Mouse (Mus musculus): Measurements from ENCODE around the gene Gm39653. TPM values are rescaled to one million over a fixed set of nuclear protein-coding genes. Genes with fewer than 3 reads are reported as not detected.
A peak's percentile ranks its signal among the peaks of the same experiment; 100 is the strongest.

Gene Gm39653
- polyA plus RNA-seq (2014; fragmentation: Nextera tagmentation; extraction: Ambion mirVana) = not detected in 2 replicates

DNA sequence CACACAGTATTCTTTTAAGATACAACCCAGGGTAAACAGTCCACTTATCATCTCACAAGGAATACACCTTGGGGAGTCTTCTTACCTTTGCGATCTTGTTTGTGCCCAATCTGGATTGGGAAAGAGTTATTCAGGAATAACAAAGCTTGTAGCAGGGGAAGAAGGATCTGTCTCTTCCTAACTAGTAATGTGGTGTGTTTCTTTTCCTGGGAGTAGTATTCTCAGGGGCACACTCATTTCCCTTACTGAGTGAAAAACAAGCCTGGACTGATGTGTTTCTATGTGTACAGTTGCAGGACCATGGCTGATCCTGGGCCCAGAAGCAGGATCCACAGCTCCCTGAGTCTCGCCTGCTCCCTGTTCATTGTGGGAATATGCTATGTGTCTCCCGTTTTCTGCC lies at the start of gene Gm39653:
Gene Gm39653, plus strand, starts transcription at position 301 of the 400 bp plus-strand sequence.
- Histone ChIP-seq H3K27ac (ENCODE audit: low read depth, low read length) (no peak within 1 kb of the TSS), H3K9me3 (ENCODE audit: control insufficient read depth, low read length) (no peaks in the 10 kb centered on the region), H3K9ac (ENCODE audit: low read length) (no peak within 1 kb of the TSS), H3K27me3 (ENCODE audit: control insufficient read depth, insufficient read depth, low read length) (no peaks in the 10 kb centered on the region; the same call in 1 of the 2 replicates), H3K4me2 (ENCODE audit: low read depth, low read length, severe bottlenecking) (no peak within 1 kb of the TSS), H3K36me3 (ENCODE audit: control insufficient read depth, insufficient read depth, low read length) (no peaks in the 10 kb centered on the region), H3K4me1 (replicated peaks; ENCODE audit: control insufficient read depth, insufficient read depth, low read length) (no peaks in the 10 kb centered on the region), H3K4me3 (ENCODE audit: low read depth, low read length) (no peak within 1 kb of the TSS)
- no peak for DNase-seq (ENCODE audit: low spot score)
- no peak for ATAC-seq (replicated peaks; ENCODE audit: low FRiP score)
- WGBS = 81% methylated on average over 3 of the region's 3 CpGs

DNA sequence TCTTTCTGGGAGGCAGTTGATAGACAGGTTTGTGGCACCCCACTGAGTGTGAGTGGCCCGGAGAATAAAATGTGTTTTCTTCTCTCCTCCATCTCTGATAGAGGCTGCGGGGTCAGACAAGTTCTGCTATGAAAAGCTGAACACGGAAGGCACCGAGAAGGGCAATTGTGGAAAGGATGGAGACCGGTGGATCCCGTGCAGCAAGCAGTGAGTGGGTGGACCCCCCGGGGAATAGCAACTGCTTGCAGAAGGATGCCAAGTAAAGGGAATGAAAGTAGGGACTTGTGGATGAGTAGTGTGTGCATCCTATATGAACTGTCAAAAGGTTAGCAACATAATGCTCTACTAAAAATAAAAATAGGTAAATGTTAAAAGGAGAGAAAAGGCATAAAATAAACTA lies 49.3 kb upstream of the Gm39653 start:
- no peaks in the 10 kb centered on the region for H3K36me3 ChIP-seq (ENCODE audit: control insufficient read depth, insufficient read depth, low read length)
- no peak overlapping the region for H3K9ac ChIP-seq (ENCODE audit: low read length)
- DNase-seq (ENCODE audit: low spot score) (no peak), ATAC-seq (replicated peaks; ENCODE audit: low FRiP score) (no peak)
- WGBS = 24% methylated on average over 7 of the region's 7 CpGs
- H3K27me3 ChIP-seq (ENCODE audit: control insufficient read depth, insufficient read depth, low read length) = no peaks in the 10 kb centered on the region
- H3K27ac ChIP-seq (ENCODE audit: low read depth, low read length) = no peak overlapping the region
- H3K4me2 ChIP-seq (ENCODE audit: low read depth, low read length, severe bottlenecking) = no peak overlapping the region
- H3K4me3 ChIP-seq (ENCODE audit: low read depth, low read length) = no peak overlapping the region
- no peaks in the 10 kb centered on the region for H3K4me1 ChIP-seq (replicated peaks; ENCODE audit: control insufficient read depth, insufficient read depth, low read length)
- H3K9me3 ChIP-seq (ENCODE audit: control insufficient read depth, low read length) = no peaks in the 10 kb centered on the region

DNA sequence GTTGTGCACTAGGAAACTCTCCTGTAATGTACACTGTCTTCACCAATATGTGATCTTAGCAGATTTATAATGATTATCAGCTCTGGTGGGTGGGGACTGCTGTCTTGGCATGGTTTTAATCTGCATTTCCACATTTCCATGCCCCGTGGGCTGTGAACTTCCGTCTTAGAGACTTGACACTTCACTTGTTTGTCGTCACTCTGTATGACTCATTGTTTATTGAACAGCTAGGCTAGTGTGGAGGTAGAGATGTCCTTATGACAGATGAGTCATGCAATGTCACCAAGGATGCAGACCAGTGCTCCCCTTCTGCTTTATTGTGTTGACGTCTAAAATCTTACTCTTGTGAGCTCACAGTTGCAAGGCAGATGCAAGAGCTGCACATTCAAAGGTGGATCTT lies 48.7 kb upstream of the Gm39653 start:
- 75% methylated on average over 4 of the region's 4 CpGs for WGBS

DNA sequence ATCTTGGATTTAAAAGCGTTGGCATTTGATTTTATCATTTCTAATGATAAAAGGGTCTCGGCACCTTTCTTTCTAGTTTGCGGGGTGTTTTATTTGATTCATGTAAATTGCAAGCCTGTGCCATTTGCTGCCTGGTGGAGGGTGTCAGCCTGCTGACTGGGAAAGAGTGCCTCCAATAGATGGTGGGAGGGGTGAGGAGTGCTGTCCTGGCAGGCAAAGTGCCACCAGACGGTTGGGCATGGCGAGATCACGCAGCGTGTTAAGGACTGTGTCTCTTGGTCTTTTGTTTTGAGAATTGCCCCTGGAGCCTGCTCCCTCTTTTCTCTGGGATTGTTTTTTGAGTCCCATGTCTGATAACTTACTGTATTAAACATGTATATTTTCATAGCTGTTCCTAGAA lies 43.5 kb upstream of the Gm39653 start:
- Histone ChIP-seq H3K4me3 (ENCODE audit: low read depth, low read length) (no peak overlapping the region), H3K36me3 (ENCODE audit: control insufficient read depth, insufficient read depth, low read length) (no peaks in the 10 kb centered on the region), H3K4me2 (ENCODE audit: low read depth, low read length, severe bottlenecking) (no peak overlapping the region), H3K27ac (ENCODE audit: low read depth, low read length) (no peak overlapping the region), H3K27me3 (ENCODE audit: control insufficient read depth, insufficient read depth, low read length) (no peaks in the 10 kb centered on the region), H3K9me3 (ENCODE audit: control insufficient read depth, low read length) (no peaks in the 10 kb centered on the region), H3K9ac (ENCODE audit: low read length) (no peak overlapping the region), H3K4me1 (replicated peaks; ENCODE audit: control insufficient read depth, insufficient read depth, low read length) (peaks cover 13% of the 10 kb centered on the region)
- ATAC-seq (replicated peaks; ENCODE audit: low FRiP score) (no peak), DNase-seq (ENCODE audit: low spot score) (no peak)
- 78% methylated on average over 7 of the region's 7 CpGs for WGBS

More for the DNA sequence above, 48.7 kb upstream of the Gm39653 start:
- no peak overlapping the region for H3K27ac ChIP-seq (ENCODE audit: low read depth, low read length)
- ATAC-seq (replicated peaks; ENCODE audit: low FRiP score) = no peak
- no peak overlapping the region for H3K4me3 ChIP-seq (ENCODE audit: low read depth, low read length)
- no peaks in the 10 kb centered on the region for H3K27me3 ChIP-seq (ENCODE audit: control insufficient read depth, insufficient read depth, low read length)
- H3K9ac ChIP-seq (ENCODE audit: low read length) = no peak overlapping the region
- no peak for DNase-seq (ENCODE audit: low spot score)
- no peaks in the 10 kb centered on the region for H3K9me3 ChIP-seq (ENCODE audit: control insufficient read depth, low read length)
- no peaks in the 10 kb centered on the region for H3K4me1 ChIP-seq (replicated peaks; ENCODE audit: control insufficient read depth, insufficient read depth, low read length)
- no peaks in the 10 kb centered on the region for H3K36me3 ChIP-seq (ENCODE audit: control insufficient read depth, insufficient read depth, low read length)
- no peak overlapping the region for H3K4me2 ChIP-seq (ENCODE audit: low read depth, low read length, severe bottlenecking)

DNA sequence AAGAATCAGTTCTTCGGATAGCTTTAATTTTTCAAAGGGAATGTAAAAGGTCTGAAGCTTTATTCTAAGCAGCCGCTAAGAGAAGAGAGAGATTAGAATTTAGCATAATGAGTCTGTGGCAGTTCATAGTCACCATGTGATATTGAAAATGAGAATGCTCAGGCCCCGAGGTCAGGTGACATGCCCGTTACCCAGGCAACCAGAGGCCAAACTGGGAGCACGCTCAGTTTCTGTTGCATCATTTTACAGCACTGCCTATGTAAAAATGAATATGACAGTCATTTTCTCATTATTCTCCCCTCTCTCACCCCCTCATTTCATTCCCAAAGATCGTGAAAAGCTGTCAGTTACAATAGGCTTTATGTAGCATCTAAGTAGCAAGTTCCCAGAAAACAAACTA lies 42.3 kb upstream of the Gm39653 start:
- DNase-seq (ENCODE audit: low spot score) = peak; percentile 75
- WGBS = 23% methylated on average over 6 of the region's 6 CpGs
- Histone ChIP-seq H3K4me2 (ENCODE audit: low read depth, low read length, severe bottlenecking) (no peak overlapping the region), H3K27me3 (ENCODE audit: control insufficient read depth, insufficient read depth, low read length) (no peaks in the 10 kb centered on the region), H3K4me3 (ENCODE audit: low read depth, low read length) (no peak overlapping the region), H3K9ac (ENCODE audit: low read length) (no peak overlapping the region), H3K36me3 (ENCODE audit: control insufficient read depth, insufficient read depth, low read length) (no peaks in the 10 kb centered on the region), H3K27ac (ENCODE audit: low read depth, low read length) (peak overlapping the region; percentile 19; the same call in 1 of the 2 replicates), H3K4me1 (replicated peaks; ENCODE audit: control insufficient read depth, insufficient read depth, low read length) (peaks cover 14% of the 10 kb centered on the region), H3K9me3 (ENCODE audit: control insufficient read depth, low read length) (no peaks in the 10 kb centered on the region)
- peak; percentile 75 for ATAC-seq (replicated peaks; ENCODE audit: low FRiP score)

DNA sequence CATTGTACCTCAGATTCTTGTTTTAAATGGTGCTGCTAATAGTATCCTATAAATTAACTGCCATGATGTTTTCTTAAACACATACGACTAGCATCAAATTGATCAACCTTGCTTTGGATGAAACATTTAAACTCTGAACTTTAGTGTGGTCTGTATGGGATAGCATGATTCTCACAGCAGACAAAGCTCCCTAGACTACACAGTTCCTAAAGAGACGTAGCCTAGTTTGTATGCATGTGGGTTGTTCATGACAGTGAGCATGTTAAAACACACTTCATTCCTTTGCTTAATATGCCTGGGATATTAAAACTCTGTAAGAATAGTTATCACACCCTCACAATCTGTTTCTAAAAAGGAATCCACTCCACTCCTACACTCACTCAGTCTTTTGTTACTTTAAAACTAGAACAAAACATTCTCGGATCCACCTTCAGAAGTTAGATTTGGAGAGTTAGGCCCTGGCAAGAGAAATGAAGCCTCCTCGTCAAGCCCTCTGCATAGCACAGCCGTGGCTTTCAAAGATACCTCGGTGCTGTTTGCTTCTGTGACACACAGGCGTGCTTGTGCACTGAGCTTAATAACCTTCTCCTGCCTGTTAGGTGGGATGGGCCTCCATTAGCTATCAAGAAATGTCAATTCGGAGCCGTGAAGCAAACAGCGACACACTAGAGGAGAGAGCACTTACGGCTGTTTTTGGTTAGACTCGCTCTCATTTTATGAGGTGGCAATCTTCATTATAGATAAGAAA lies 41.7 kb upstream of the Gm39653 start:
- Histone ChIP-seq H3K9ac (ENCODE audit: low read length) (no peak overlapping the region), H3K27ac (ENCODE audit: low read depth, low read length) (peak overlapping the region; percentile 19; the same call in 1 of the 2 replicates), H3K4me1 (replicated peaks; ENCODE audit: control insufficient read depth, insufficient read depth, low read length) (peaks cover 14% of the 10 kb centered on the region), H3K27me3 (ENCODE audit: control insufficient read depth, insufficient read depth, low read length) (no peaks in the 10 kb centered on the region), H3K4me3 (ENCODE audit: low read depth, low read length) (no peak overlapping the region), H3K4me2 (ENCODE audit: low read depth, low read length, severe bottlenecking) (no peak overlapping the region), H3K36me3 (ENCODE audit: control insufficient read depth, insufficient read depth, low read length) (no peaks in the 10 kb centered on the region), H3K9me3 (ENCODE audit: control insufficient read depth, low read length) (no peaks in the 10 kb centered on the region)
- 57% methylated on average over 12 of the region's 12 CpGs for WGBS
- DNase-seq (ENCODE audit: low spot score) (no peak), ATAC-seq (replicated peaks; ENCODE audit: low FRiP score) (no peak)

DNA sequence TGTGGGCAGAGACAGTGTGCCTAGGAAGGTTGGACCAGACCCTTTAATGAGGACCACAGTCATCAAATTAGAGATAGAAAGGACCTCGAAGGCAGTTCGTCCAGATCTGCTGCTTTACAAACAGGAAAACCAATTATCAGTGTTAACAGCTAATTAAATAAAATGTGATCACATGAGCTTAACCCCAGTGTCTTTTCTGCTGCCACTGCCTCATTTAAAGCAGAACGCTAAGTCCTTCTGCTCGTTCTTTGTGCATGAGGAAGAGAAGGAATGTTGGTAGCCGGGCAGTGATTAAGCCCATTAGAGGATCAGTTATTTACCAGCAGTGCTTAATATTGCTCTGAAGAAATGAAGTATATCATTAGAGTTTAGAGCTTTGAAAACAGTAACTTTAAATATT lies 39.0 kb upstream of the Gm39653 start:
- DNase-seq (ENCODE audit: low spot score) = no peak
- H3K27me3 ChIP-seq (ENCODE audit: control insufficient read depth, insufficient read depth, low read length) = no peaks in the 10 kb centered on the region
- H3K4me3 ChIP-seq (ENCODE audit: low read depth, low read length) = no peak overlapping the region
- H3K27ac ChIP-seq (ENCODE audit: low read depth, low read length) = no peak overlapping the region
- 10% methylated on average over 5 of the region's 5 CpGs for WGBS
- no peaks in the 10 kb centered on the region for H3K9me3 ChIP-seq (ENCODE audit: control insufficient read depth, low read length)
- H3K4me1 ChIP-seq (replicated peaks; ENCODE audit: control insufficient read depth, insufficient read depth, low read length) = peaks cover 14% of the 10 kb centered on the region
- H3K4me2 ChIP-seq (ENCODE audit: low read depth, low read length, severe bottlenecking) = no peak overlapping the region
- ATAC-seq (replicated peaks; ENCODE audit: low FRiP score) = peak; percentile 66
- H3K36me3 ChIP-seq (ENCODE audit: control insufficient read depth, insufficient read depth, low read length) = no peaks in the 10 kb centered on the region
- H3K9ac ChIP-seq (ENCODE audit: low read length) = no peak overlapping the region

DNA sequence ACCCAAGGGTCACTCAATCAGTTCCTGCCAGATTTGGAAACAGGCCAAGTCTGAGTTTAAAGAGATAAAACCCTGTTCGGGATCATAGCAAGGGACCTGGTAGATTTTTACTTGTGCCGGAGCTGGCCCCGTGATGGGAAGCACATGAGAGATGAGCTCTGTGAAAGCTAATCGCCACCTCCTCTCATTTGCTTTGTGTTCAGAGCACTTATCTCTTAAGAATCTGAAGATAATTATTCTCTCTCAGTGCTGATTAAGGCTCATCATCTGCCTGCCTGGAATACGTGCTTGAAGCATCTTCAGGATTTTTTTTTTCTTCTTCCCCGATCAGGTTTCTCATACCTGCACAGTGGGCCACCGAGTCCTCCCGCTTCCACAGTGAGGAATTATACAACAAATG lies 36.6 kb upstream of the Gm39653 start:
- Histone ChIP-seq H3K4me1 (replicated peaks; ENCODE audit: control insufficient read depth, insufficient read depth, low read length) (peaks cover 3% of the 10 kb centered on the region), H3K4me3 (ENCODE audit: low read depth, low read length) (no peak overlapping the region), H3K27ac (ENCODE audit: low read depth, low read length) (no peak overlapping the region), H3K27me3 (ENCODE audit: control insufficient read depth, insufficient read depth, low read length) (no peaks in the 10 kb centered on the region), H3K9ac (ENCODE audit: low read length) (no peak overlapping the region), H3K36me3 (ENCODE audit: control insufficient read depth, insufficient read depth, low read length) (no peaks in the 10 kb centered on the region), H3K9me3 (ENCODE audit: control insufficient read depth, low read length) (no peaks in the 10 kb centered on the region), H3K4me2 (ENCODE audit: low read depth, low read length, severe bottlenecking) (no peak overlapping the region)
- no peak for DNase-seq (ENCODE audit: low spot score)
- WGBS = 83% methylated on average over 8 of the region's 8 CpGs
- ATAC-seq (replicated peaks; ENCODE audit: low FRiP score) = no peak

DNA sequence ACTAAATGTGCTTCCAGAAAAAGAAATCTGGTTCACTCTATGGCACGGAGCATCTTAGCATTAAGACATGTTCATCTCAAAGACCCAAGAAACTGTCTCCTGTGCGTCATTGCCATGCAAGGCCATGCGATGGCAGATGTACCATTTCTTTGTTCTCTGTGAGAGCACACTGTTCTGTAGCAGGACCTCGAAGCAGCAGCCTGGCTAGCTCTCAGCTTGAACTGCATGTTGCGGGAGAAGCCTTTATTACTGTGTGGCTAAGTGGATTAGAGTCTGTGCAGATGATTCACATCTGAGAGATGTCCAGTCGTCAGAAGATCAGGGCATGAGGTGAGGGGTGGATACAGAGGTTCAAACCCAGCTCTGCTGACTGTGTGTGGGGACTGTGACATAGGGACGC lies 28.9 kb upstream of the Gm39653 start:
- Histone ChIP-seq H3K4me2 (ENCODE audit: low read depth, low read length, severe bottlenecking) (no peak overlapping the region), H3K9me3 (ENCODE audit: control insufficient read depth, low read length) (no peaks in the 10 kb centered on the region), H3K27me3 (ENCODE audit: control insufficient read depth, insufficient read depth, low read length) (no peaks in the 10 kb centered on the region), H3K36me3 (ENCODE audit: control insufficient read depth, insufficient read depth, low read length) (no peaks in the 10 kb centered on the region), H3K9ac (ENCODE audit: low read length) (no peak overlapping the region), H3K4me3 (ENCODE audit: low read depth, low read length) (no peak overlapping the region), H3K27ac (ENCODE audit: low read depth, low read length) (no peak overlapping the region), H3K4me1 (replicated peaks; ENCODE audit: control insufficient read depth, insufficient read depth, low read length) (0 out of 2 replicates have a peak, but pooled peaks cover 2% of the 10 kb centered on the region)
- DNase-seq (ENCODE audit: low spot score) (no peak), ATAC-seq (replicated peaks; ENCODE audit: low FRiP score) (no peak)
- WGBS = 78% methylated on average over 7 of the region's 7 CpGs

All from forebrain, embryonic 11.5 days (tissue).